Mouse (Mus musculus) layer of hippocampus, adult 2 months (tissue): ENCODE measurements around the gene Ubr2. TPM values are rescaled to one million over a fixed set of nuclear protein-coding genes. Genes with fewer than 3 reads are reported as not detected.

Experiments used
- DNase-seq, 2 experiments: peaks; one replicate each; pipeline ENCODE4 v3.0.0; 2022; ENCODE audit warnings: low spot score in 2 of 2
- H3K27ac ChIP-seq: fragments of 200-600 bp; 2 replicates; pipeline ENCODE4 v1.8.1; 2022
- H3K4me3 ChIP-seq: fragments of 200-600 bp; 2 replicates; pipeline ENCODE4 v1.8.1; 2022; ENCODE audit warnings: mild to moderate bottlenecking
- CTCF ChIP-seq: fragments of 200-600 bp; conservative IDR thresholded peaks from 2 replicates; pipeline ENCODE4 v1.8.1; 2022; ENCODE audit warnings: antibody characterized with exemption, mild to moderate bottlenecking, moderate library complexity
- total RNA-seq, 2 experiments: library from RNA; stranded (reverse); gene quantifications; 2 replicates each; pipeline ENCODE4 v1.2.3; 2021

Ubr2 gene
- total RNA-seq, 2 experiments from 2014 or later, result 61.0 to 63.7 TPM

GRCm38 (mm10) chr17:46995621-46996020, 14.7 kb downstream of the Ubr2 start:
- H3K4me3 ChIP-seq, result no peak overlapping the region
- no peak overlapping the region for H3K27ac ChIP-seq
- DNase-seq, result no peak
- no peak for TF ChIP-seq CTCF

GRCm38 (mm10) chr17:46994641-46995398, 15.5 kb downstream of the Ubr2 start:
- H3K27ac ChIP-seq, result peak overlapping the region; percentile 4; the same call in 1 of the 2 replicates
- no peak for DNase-seq
- TF ChIP-seq CTCF, result no peak
- H3K4me3 ChIP-seq, result no peak overlapping the region

- TF ChIP-seq CTCF, result no peak
- H3K27ac ChIP-seq, result no peak overlapping the region
- no peak for DNase-seq
- H3K4me3 ChIP-seq, result no peak overlapping the region
Observed at GRCm38 (mm10) chr17:46993625-46994024, 16.7 kb downstream of the Ubr2 start.

GRCm38 (mm10) chr17:46987631-46988030, 22.7 kb downstream of the Ubr2 start:
- Histone ChIP-seq H3K4me3 (no peak overlapping the region), H3K27ac (peak overlapping the region; percentile 70)
- no peak for TF ChIP-seq CTCF
- peak in 1 of 2 experiments; percentile 34 for DNase-seq

- TF ChIP-seq CTCF, result no peak
- H3K4me3 ChIP-seq, result no peak overlapping the region
- no peak overlapping the region for H3K27ac ChIP-seq
- no peak for DNase-seq
Observed at GRCm38 (mm10) chr17:46980050-46980449, 30.3 kb downstream of the Ubr2 start.

- H3K27ac ChIP-seq, result no peak overlapping the region
- DNase-seq, result peak in 1 of 2 experiments; percentile 56
- no peak overlapping the region for H3K4me3 ChIP-seq
- peak; percentile 84 for TF ChIP-seq CTCF
Observed at GRCm38 (mm10) chr17:46975183-46975582, 35.2 kb downstream of the Ubr2 start.

- H3K4me3 ChIP-seq, result no peak overlapping the region
- no peak overlapping the region for H3K27ac ChIP-seq
- DNase-seq, result no peak
- no peak for TF ChIP-seq CTCF
Observed at GRCm38 (mm10) chr17:46972603-46973002, 37.8 kb downstream of the Ubr2 start.

- no peak for DNase-seq
- no peak overlapping the region for H3K4me3 ChIP-seq
- TF ChIP-seq CTCF, result no peak
- H3K27ac ChIP-seq, result no peak overlapping the region
Observed at GRCm38 (mm10) chr17:46966892-46967291, 43.5 kb downstream of the Ubr2 start.

GRCm38 (mm10) chr17:46963186-46963585, 47.2 kb downstream of the Ubr2 start:
- no peak for TF ChIP-seq CTCF
- DNase-seq, result no peak
- Histone ChIP-seq H3K4me3 (no peak overlapping the region), H3K27ac (no peak overlapping the region)

- Histone ChIP-seq H3K27ac (no peak overlapping the region), H3K4me3 (no peak overlapping the region)
- no peak for TF ChIP-seq CTCF
Observed at GRCm38 (mm10) chr17:46962153-46962552, 48.2 kb downstream of the Ubr2 start.

GRCm38 (mm10) chr17:46960216-46960615, 50.1 kb downstream of the Ubr2 start:
- no peak for DNase-seq
- TF ChIP-seq CTCF, result no peak
- H3K4me3 ChIP-seq, result no peak overlapping the region
- no peak overlapping the region for H3K27ac ChIP-seq

More at GRCm38 (mm10) chr17:46962153-46962552, 48.2 kb downstream of the Ubr2 start:
- no peak for DNase-seq

- TF ChIP-seq CTCF, result peak; percentile 68
- no peak overlapping the region for H3K4me3 ChIP-seq
- H3K27ac ChIP-seq, result no peak overlapping the region
- DNase-seq, result no peak
Observed at GRCm38 (mm10) chr17:46958045-46958444, 52.3 kb downstream of the Ubr2 start.

- TF ChIP-seq CTCF, result no peak
- no peak overlapping the region for H3K4me3 ChIP-seq
- no peak overlapping the region for H3K27ac ChIP-seq
- DNase-seq, result no peak
Observed at GRCm38 (mm10) chr17:46946276-46946675, 64.1 kb downstream of the Ubr2 start.

- Histone ChIP-seq H3K4me3 (no peak overlapping the region), H3K27ac (no peak overlapping the region)
- no peak for TF ChIP-seq CTCF
- no peak for DNase-seq
Observed at GRCm38 (mm10) chr17:46942421-46942820, 67.9 kb downstream of the Ubr2 start.
